Mouse (Mus musculus) spleen, adult 2 months (tissue): ENCODE data around the gene Dld.

Experiments
- CTCF ChIP-seq: fragments of 200-500 bp; IDR thresholded peaks from 2 replicates; pipeline ENCODE4 v1.5.1; 2011; ENCODE audit warnings: mild to moderate bottlenecking, inconsistent platforms; ENCODE audit not compliant: insufficient read depth, insufficient read length, insufficient replicate concordance; ENCODE audit errors: extremely low read depth
- POLR2A ChIP-seq: fragments of 200-500 bp; IDR thresholded peaks from 2 replicates; pipeline ENCODE4 v1.6.1; 2011; ENCODE audit warnings: low read depth, low read length, inconsistent platforms

- no peak for TF ChIP-seq POLR2A
- TF ChIP-seq CTCF: no peak
These were observed 57.7 kb downstream of the Dld start for GRCm38 (mm10) chr12:31293361-31294142.
